Mouse (Mus musculus) skeletal muscle tissue, postnatal 0 days (tissue): ENCODE measurements around the gene Ccar1. TPM values are rescaled to one million over a fixed set of nuclear protein-coding genes. Genes with fewer than 3 reads are reported as not detected.

Experiments
- polyA plus RNA-seq: library from polyadenylated mRNA; unstranded; fragments of >200 nt; fragmentation: Nextera tagmentation; extraction: Ambion mirVana; gene quantifications from 2 replicates; pipeline ENCODE4 v1.2.1, GENCODE M21; 2015

Ccar1 gene
- 47.0 and 49.9 TPM in 2 replicates for polyA plus RNA-seq

GRCm38 (mm10) chr10:62792177-62793090, at the start of gene Ccar1:
TSS of gene Ccar1 (minus strand) at chr10:62792286.

GRCm38 (mm10) chr10:62725771-62726687, 66.1 kb downstream of the Ccar1 start, which contains the start of gene Stox1:
TSS of gene Stox1 (minus strand) at chr10:62726128.

Other genes with a start within 250 kb of the Ccar1 start
- gene Kif1bp, start 213.8 kb downstream of the Ccar1 start, polyA plus RNA-seq, result 21.1 and 24.8 TPM in 2 replicates
- 7.9 and 8.7 TPM in 2 replicates for gene Ddx21, start 190.0 kb downstream of the Ccar1 start, polyA plus RNA-seq
- 73.4 and 82.1 TPM in 2 replicates for gene Ddx50, start 141.1 kb downstream of the Ccar1 start, polyA plus RNA-seq
- 0.50 and 0.54 TPM in 2 replicates for gene Stox1, start 66.2 kb downstream of the Ccar1 start, polyA plus RNA-seq
- gene Tet1, start 116.7 kb upstream of the Ccar1 start, polyA plus RNA-seq, result 9.2 and 9.4 TPM in 2 replicates
- gene Slc25a16, start 128.3 kb upstream of the Ccar1 start, polyA plus RNA-seq, result 16.7 and 18.5 TPM in 2 replicates
- 2.3 and 2.9 TPM in 2 replicates for gene Dna2, start 154.7 kb upstream of the Ccar1 start, polyA plus RNA-seq
- gene Rufy2, start 187.9 kb upstream of the Ccar1 start, polyA plus RNA-seq, result 10.8 and 11.6 TPM in 2 replicates
- gene Hnrnph3, start 231.9 kb upstream of the Ccar1 start, polyA plus RNA-seq, result 27.3 and 28.2 TPM in 2 replicates
- gene Pbld2, start 232.0 kb upstream of the Ccar1 start, polyA plus RNA-seq, result 0.83 and 0.96 TPM in 2 replicates